Mouse (Mus musculus) lung, postnatal 0 days (tissue): ENCODE measurements around the gene Nup98.

Source experiments
- CTCF ChIP-seq: IDR thresholded peaks from 2 replicates; pipeline ENCODE4 v1.5.1; 2016; ENCODE audit warnings: antibody characterized with exemption, mild to moderate bottlenecking
- EP300 ChIP-seq: IDR thresholded peaks from 2 replicates; pipeline ENCODE4 v1.6.1; 2016; ENCODE audit warnings: antibody characterized with exemption, mild to moderate bottlenecking, control low read depth

DNA sequence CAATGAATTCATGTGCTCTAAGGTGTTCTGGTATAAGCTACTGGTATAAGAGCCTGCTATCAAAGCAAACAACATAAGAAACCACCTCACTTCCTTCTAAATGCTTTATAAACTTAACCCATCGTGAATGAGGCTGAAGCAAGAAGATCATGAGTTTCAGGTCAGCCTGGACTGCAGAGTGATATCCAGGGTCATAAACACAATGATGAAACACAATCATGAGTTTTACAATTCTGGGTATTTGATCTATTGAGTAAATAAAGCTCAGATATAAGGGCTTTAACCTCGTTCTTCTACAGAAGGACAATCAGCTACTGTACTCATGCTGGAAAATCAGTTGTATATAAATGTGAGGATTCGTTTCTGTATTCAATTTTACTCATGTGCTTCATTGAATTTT lies 26.1 kb downstream of the Nup98 start:
- TF ChIP-seq CTCF (no peak), EP300 (no peak)
